Mouse (Mus musculus) lung, adult 2 months (tissue): Measurements from ENCODE around the gene Cabin1.

Experiments used
- CTCF ChIP-seq: fragments of 200-500 bp; IDR thresholded peaks from 2 replicates; pipeline ENCODE4 v1.5.1; 2011; ENCODE audit warnings: mild to moderate bottlenecking, low read length, control low read depth; ENCODE audit not compliant: insufficient read depth
- POLR2A ChIP-seq: fragments of 200-500 bp; IDR thresholded peaks from 2 replicates; pipeline ENCODE4 v1.6.1; 2011; ENCODE audit warnings: low read depth, mild to moderate bottlenecking, control low read depth, low read length, borderline replicate concordance; ENCODE audit errors: extremely low read depth

- TF ChIP-seq CTCF (no peak), POLR2A (no peak)
Observed at GRCm38 (mm10) chr10:75740866-75741265, 23.3 kb downstream of the Cabin1 start.
